Mouse (Mus musculus) limb, embryonic 13.5 days (tissue): ENCODE results near the gene Ryr3. TPM values are rescaled to one million over a fixed set of nuclear protein-coding genes. Genes with fewer than 3 reads are reported as not detected.

Experiments
- ATAC-seq: fragments of 200-750 bp; cut with Nextera tagmentation; 2 replicates; pipeline ENCODE4 v1.8.0; 2017; ENCODE audit warnings: low read depth, moderate number of reproducible peaks, moderate TSS enrichment; ENCODE audit not compliant: low FRiP score
- H3K27ac ChIP-seq: fragments of 300-500 bp; sonication (generic); 2 replicates; pipeline ENCODE4 v1.5.1; 2015; ENCODE audit warnings: inconsistent platforms, mild to moderate bottlenecking, moderate library complexity
- H3K27me3 ChIP-seq: fragments of 300-500 bp; sonication (generic); 2 replicates; pipeline ENCODE4 v1.6.1; 2015; ENCODE audit warnings: mild to moderate bottlenecking, inconsistent platforms
- H3K36me3 ChIP-seq: fragments of 300-500 bp; sonication (generic); 2 replicates; pipeline ENCODE4 v1.6.1; 2015; ENCODE audit warnings: inconsistent platforms, mild to moderate bottlenecking, moderate library complexity
- H3K4me1 ChIP-seq: fragments of 300-500 bp; sonication (generic); 2 replicates; pipeline ENCODE4 v1.6.1; 2015; ENCODE audit warnings: inconsistent platforms
- H3K4me2 ChIP-seq: fragments of 300-500 bp; sonication (generic); replicated peaks from 2 replicates; pipeline ENCODE4 v1.6.1; 2015; ENCODE audit warnings: inconsistent platforms, mild to moderate bottlenecking, moderate library complexity
- H3K4me3 ChIP-seq: fragments of 300-500 bp; sonication (generic); 2 replicates; pipeline ENCODE4 v1.5.1; 2015; ENCODE audit warnings: moderate library complexity, mild to moderate bottlenecking, inconsistent platforms
- H3K9ac ChIP-seq: fragments of 300-500 bp; sonication (generic); 2 replicates; pipeline ENCODE4 v1.6.1; 2015; ENCODE audit warnings: mild to moderate bottlenecking, inconsistent platforms
- H3K9me3 ChIP-seq: fragments of 300-500 bp; sonication (generic); 2 replicates; pipeline ENCODE4 v1.6.1; 2016; ENCODE audit warnings: inconsistent platforms
- WGBS: fragments of 180-500 bp; shearing (Covaris S2); methylation state at CpG from one replicate; pipeline ENCODE4 v1.1.7; 2015; 5-methylcytosine and 5-hydroxymethylcytosine counted together
- polyA plus RNA-seq: library from polyadenylated mRNA; unstranded; fragments of >200 nt; fragmentation: Nextera tagmentation; extraction: Ambion mirVana; gene quantifications from 2 replicates; pipeline ENCODE4 v1.2.1, GENCODE M21; 2015

The Ryr3 gene
- 0.91 and 0.98 TPM in 2 replicates for polyA plus RNA-seq

DNA sequence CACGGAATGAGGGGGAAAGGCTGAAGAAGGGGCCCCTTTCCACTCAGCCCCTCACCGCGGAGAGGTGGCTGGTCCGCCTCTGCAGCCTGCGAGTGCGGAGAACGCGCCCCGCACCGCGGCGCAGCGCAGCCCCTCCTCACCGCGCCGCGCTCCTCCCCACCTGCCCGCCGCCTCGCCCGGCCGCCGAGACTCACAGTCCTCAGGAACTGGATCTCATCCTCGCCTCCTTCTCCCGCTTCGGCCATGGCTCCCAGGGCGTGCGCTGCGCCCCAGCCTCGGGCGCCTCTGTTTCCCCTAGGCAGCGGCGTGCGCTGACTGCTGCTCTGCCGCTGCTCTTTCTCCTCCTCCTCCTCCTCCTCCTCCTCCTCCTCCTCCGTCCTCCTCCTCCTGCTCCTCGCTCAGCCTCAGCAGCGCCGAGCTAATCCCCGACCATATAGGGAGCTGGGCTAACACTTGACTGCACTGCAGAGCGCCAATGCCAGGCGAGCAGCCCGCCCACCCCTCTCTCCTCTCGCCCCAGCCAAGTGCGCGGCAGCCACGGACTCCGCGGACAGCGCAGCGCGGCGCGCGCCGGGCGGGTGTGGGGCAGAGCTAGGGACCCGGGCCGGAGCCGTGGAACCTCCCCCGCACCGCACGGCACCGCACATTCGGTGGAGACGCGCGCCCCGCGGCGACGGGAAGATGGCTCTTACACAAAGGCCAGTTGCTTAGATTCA, at the start of gene Ryr3:
Ryr3 (minus strand) TSS at position 351 of the 716 bp plus-strand sequence.
- Histone ChIP-seq H3K4me3 (peak within 1 kb of the TSS; percentile 59), H3K4me2 (peak within 1 kb of the TSS; percentile 91), H3K27ac (no peak within 1 kb of the TSS), H3K36me3 (no peaks in the 10 kb centered on the region), H3K9me3 (no peaks in the 10 kb centered on the region), H3K9ac (peak within 1 kb of the TSS; percentile 57; the same call in 1 of the 2 replicates), H3K27me3 (peaks cover 69% of the 10 kb centered on the region), H3K4me1 (peaks cover 8% of the 10 kb centered on the region)
- ATAC-seq = peak; percentile 89
- WGBS = under 1% methylated on average over 65 of the region's 72 CpGs

DNA sequence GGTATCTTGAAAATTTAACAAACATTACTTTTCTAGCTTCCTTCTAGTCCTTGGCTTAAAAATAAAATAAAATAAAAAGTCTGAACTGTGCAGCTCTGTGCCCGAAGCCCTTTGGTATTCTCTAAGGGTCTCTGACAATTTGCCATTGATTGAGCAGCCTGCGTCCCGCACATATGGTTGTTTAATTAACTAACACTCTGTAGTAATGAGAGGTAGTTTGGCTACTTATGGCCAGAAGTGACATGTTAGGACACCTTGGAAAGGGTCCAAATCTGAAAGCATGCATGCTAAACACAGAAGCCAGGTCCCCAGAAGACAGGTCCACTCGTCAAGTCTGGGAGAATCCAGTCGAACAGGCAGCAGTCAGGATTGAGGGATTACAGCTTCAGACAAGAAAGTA, 22.0 kb upstream of the Ryr3 start:
- Histone ChIP-seq H3K4me2 (no peak overlapping the region), H3K27me3 (peaks cover 7% of the 10 kb centered on the region; the same call in 1 of the 2 replicates), H3K4me1 (no peaks in the 10 kb centered on the region; the same call in 1 of the 2 replicates), H3K9me3 (no peaks in the 10 kb centered on the region), H3K27ac (no peak overlapping the region), H3K4me3 (no peak overlapping the region), H3K36me3 (no peaks in the 10 kb centered on the region), H3K9ac (no peak overlapping the region)
- WGBS = 37% methylated on average over 5 of the region's 5 CpGs
- no peak for ATAC-seq

DNA sequence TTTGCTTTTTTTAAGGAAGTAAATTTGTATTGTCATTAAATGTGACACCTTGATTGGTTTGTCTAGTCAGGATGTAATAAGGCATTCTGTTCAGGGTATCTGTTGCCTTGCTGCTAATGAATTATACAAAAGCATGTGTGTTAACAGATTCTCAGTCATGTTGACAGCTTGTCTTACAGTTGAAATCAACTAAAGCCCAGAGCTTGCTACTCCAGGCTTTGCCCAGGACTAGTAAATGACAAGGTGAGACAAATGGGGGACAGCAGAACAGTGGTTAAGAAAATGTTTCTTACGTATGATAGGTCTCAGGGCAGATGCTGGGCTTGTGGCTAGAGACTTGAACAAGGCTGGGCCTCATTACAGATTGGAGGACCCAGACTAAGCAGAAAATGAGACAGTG, 20.1 kb upstream of the Ryr3 start:
- H3K9ac ChIP-seq = no peak overlapping the region
- no peak for ATAC-seq
- no peak overlapping the region for H3K4me3 ChIP-seq

DNA sequence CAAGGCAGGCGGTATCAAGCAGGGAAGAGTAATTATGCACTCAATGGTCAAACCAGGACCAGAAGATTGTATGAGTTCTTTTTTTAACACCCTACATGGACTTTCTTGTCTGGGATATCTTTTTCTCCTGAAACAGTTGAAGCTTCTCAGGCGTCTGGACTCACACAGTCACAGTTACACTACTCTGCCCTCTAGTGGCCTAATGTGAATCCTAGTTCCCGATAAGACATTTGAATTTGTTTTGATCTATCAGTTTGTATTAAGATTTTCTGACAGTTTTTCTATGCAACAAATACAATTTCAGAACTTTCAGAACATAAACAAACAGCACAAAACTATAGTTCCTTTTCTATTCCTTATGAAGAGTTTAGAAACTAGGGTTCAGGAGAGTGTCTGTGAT, 17.7 kb upstream of the Ryr3 start:
- H3K4me2 ChIP-seq = no peak overlapping the region
- no peak overlapping the region for H3K27ac ChIP-seq
- H3K4me3 ChIP-seq = no peak overlapping the region
- no peak for ATAC-seq
- H3K9me3 ChIP-seq = no peaks in the 10 kb centered on the region
- no peaks in the 10 kb centered on the region for H3K36me3 ChIP-seq
- WGBS = 17% methylated on average over 3 of the region's 3 CpGs
- H3K4me1 ChIP-seq = no peaks in the 10 kb centered on the region
- H3K27me3 ChIP-seq = peaks cover 23% of the 10 kb centered on the region; the same call in 1 of the 2 replicates
- H3K9ac ChIP-seq = no peak overlapping the region

More for the DNA sequence above, 20.1 kb upstream of the Ryr3 start:
- WGBS = 67% methylated on average over 1 of the region's 1 CpGs
- Histone ChIP-seq H3K27ac (no peak overlapping the region), H3K4me1 (no peaks in the 10 kb centered on the region; the same call in 1 of the 2 replicates), H3K36me3 (no peaks in the 10 kb centered on the region), H3K27me3 (peaks cover 17% of the 10 kb centered on the region; the same call in 1 of the 2 replicates), H3K9me3 (no peaks in the 10 kb centered on the region), H3K4me2 (no peak overlapping the region)

DNA sequence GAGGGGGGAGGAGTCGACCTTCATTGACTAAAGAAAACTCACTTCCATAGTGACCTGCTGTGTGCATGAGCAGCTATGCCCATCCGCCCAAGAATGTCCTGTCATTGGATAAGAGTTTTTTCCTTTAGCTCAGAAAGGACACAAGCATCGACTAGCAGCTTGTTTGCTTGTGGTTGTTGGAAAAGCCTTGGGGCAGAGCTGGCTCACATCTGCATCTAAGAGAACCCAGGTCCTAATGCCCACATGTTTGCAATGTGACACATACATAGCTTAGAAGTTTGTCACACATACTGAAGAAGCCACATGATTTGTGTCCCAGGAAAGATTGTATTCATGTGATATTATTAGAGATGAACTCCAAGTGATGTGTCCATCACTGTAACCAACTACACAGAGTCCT, 16.5 kb upstream of the Ryr3 start:
- Histone ChIP-seq H3K36me3 (no peaks in the 10 kb centered on the region), H3K4me3 (no peak overlapping the region), H3K4me2 (no peak overlapping the region), H3K27ac (no peak overlapping the region), H3K9ac (no peak overlapping the region), H3K9me3 (no peaks in the 10 kb centered on the region), H3K4me1 (no peaks in the 10 kb centered on the region), H3K27me3 (peaks cover 23% of the 10 kb centered on the region; the same call in 1 of the 2 replicates)
- ATAC-seq = no peak
- 60% methylated on average over 3 of the region's 3 CpGs for WGBS

DNA sequence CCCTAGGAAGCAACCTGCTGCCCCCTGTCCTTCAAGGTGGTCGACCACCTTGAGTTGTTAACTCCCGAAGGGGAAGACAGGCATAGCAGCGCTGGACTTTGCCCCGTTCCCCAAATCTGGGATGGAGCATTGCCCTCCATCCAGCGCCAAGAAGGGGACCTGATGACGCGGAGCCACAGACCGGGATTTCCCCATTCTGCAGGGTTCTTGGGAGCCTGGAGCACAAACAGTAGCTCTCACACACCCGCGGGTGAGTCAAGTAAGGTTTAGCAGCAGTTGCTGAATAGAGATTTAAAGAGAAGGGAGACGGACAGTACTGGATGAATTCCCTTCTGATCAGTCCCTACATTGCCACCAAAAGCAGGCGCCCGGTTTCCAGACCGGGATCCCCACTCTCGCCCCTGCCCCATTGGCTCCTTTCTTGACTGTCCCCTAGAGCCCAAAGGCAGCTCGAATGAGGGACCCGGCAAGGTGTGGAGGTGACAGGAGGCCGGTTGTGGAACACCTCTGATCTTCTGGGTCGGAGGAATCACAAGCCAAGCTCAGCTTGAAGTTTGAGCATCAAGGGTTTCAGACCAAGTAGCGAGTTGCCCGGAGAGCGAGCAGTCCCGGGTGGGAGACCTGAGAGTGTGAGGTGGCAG, 671 bp downstream of the Ryr3 start:
- H3K9ac ChIP-seq = peak overlapping the region; percentile 43; the same call in 1 of the 2 replicates
- H3K36me3 ChIP-seq = no peaks in the 10 kb centered on the region
- H3K27me3 ChIP-seq = peaks cover 74% of the 10 kb centered on the region
- no peaks in the 10 kb centered on the region for H3K9me3 ChIP-seq
- peak overlapping the region; percentile 59 for H3K4me3 ChIP-seq
- 5% methylated on average over 23 of the region's 23 CpGs for WGBS
- peak overlapping the region; percentile 91 for H3K4me2 ChIP-seq
- no peak overlapping the region for H3K27ac ChIP-seq
- peaks cover 8% of the 10 kb centered on the region for H3K4me1 ChIP-seq
- no peak for ATAC-seq

DNA sequence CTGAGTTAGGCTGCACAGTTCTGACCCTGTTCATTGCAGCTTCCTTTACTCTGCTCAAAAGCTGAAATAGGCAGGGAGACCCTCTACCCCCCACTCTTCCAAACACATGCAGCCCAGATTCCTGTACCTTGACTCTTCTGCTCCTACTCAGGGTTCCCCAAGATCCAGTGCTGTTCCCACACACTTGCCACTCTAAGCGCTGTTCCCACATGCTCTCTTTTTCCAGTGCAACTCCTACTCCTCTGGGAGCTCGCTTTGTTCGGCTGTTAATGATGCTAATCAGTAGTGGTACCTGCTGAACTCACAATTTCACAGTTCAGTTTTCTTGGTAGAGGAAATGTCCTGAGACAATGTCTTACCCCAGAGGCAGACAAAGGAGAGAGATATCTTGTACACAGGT, 6.9 kb downstream of the Ryr3 start:
- Histone ChIP-seq H3K4me2 (no peak overlapping the region), H3K27me3 (peaks cover 44% of the 10 kb centered on the region), H3K9me3 (no peaks in the 10 kb centered on the region), H3K27ac (no peak overlapping the region), H3K4me1 (no peaks in the 10 kb centered on the region), H3K9ac (no peak overlapping the region), H3K36me3 (no peaks in the 10 kb centered on the region), H3K4me3 (no peak overlapping the region)
- 74% methylated on average over 3 of the region's 3 CpGs for WGBS
- no peak for ATAC-seq

DNA sequence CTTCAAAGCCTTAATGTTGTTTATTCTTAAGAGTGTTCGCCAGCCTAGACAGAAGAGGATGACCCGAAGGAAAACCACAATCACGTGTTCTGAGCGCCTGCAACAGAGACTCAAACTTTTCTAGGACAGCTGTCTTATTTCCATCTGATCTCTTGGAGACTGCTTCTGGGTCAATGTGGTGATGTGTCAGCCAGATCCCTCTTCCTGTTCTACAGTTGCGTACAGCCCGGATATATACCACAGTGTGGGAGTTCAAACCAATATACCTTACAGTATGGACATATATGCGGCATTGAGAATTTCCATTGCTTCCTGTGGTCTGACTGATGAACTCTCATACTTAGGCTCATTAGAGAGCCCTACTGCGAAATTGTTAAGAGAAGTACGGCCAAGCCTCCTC, 7.6 kb downstream of the Ryr3 start:
- no peak for ATAC-seq
- 89% methylated on average over 9 of the region's 9 CpGs for WGBS
- H3K4me2 ChIP-seq = no peak overlapping the region
- H3K9ac ChIP-seq = no peak overlapping the region
- H3K27ac ChIP-seq = no peak overlapping the region
- no peaks in the 10 kb centered on the region for H3K36me3 ChIP-seq
- no peak overlapping the region for H3K4me3 ChIP-seq
- H3K9me3 ChIP-seq = no peaks in the 10 kb centered on the region
- no peaks in the 10 kb centered on the region for H3K4me1 ChIP-seq
- H3K27me3 ChIP-seq = peaks cover 36% of the 10 kb centered on the region

DNA sequence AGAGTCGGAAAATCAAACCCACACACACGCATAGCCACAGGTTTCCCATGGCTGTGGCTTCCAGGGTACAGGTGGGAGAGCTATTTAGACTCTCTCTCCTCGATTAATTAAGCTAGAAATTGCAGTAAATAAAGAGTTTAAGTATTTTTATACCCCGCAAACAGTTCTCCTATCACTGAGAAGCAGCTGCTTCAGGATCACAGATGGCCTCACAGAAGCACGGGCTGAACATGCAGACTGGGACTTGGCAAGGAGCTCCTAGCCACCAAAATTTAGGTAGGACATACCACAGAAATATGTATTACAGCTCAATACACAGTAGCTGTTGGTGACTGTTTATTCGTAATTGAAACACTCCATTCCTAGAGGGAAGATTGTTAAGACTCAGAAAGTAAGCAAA, 14.0 kb downstream of the Ryr3 start:
- ATAC-seq = no peak
- Histone ChIP-seq H3K36me3 (no peaks in the 10 kb centered on the region), H3K4me3 (no peak overlapping the region)

DNA sequence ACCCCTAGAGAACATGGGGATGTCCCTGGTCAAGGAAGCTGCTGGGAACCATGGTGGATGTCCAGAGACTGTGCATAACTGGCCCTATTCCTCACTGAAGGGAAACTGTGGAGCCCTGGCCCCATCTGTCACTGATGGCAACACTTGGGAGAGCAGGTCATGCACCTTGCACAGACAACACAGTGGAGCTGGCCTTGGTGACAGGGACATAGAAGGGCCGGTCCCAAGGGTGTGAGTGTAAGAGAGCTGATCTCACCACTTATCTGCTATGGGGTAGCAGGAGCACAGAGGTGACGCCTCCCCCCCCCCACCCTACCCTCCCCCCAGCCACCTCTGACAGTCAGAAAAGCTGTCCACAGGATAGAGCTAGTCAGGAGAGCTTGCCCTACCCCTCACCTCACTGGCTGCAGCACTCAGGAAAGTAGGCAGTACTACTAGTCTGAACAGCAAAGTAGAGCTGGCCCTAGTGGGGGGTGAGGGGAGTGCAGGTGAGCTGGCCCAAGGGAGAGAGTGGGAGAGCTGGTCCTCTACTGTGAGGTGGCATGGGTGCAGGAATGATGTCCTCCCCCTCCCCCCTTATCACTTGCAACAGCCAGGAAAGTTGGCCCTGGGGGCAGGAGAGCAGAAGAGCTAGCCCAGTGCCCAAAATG, 17.7 kb downstream of the Ryr3 start:
- Histone ChIP-seq H3K4me1 (no peaks in the 10 kb centered on the region), H3K27ac (no peak overlapping the region), H3K27me3 (no peaks in the 10 kb centered on the region), H3K4me2 (no peak overlapping the region), H3K36me3 (no peaks in the 10 kb centered on the region), H3K4me3 (no peak overlapping the region), H3K9me3 (no peaks in the 10 kb centered on the region), H3K9ac (no peak overlapping the region)
- ATAC-seq = peak; percentile 32
- 87% methylated on average over 2 of the region's 2 CpGs for WGBS

More for the DNA sequence above, 14.0 kb downstream of the Ryr3 start:
- no peak overlapping the region for H3K27ac ChIP-seq
- WGBS = 72% methylated on average over 6 of the region's 6 CpGs
- no peaks in the 10 kb centered on the region for H3K27me3 ChIP-seq
- H3K9me3 ChIP-seq = no peaks in the 10 kb centered on the region
- H3K9ac ChIP-seq = no peak overlapping the region
- no peak overlapping the region for H3K4me2 ChIP-seq
- H3K4me1 ChIP-seq = no peaks in the 10 kb centered on the region

DNA sequence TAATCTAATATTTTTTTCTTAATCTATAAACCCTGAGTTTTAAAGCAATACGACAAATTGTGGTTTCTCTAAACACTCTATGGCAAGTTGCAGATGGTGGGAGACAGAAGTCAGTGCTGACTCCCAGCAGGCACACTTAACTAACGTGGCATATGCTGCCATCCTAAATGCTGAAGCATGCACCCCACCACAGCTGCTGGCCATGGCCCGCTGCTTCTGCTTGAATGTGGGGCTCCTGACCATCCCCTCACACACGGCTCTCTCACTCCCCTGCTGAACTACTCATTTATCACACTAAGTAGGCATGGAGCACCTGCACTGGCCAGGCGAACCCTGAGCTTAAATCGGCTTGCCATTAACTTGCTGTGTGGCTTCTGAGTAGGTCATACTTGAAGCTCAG, 29.7 kb downstream of the Ryr3 start:
- H3K4me1 ChIP-seq = no peaks in the 10 kb centered on the region
- no peak overlapping the region for H3K4me2 ChIP-seq
- no peaks in the 10 kb centered on the region for H3K27me3 ChIP-seq
- 71% methylated on average over 6 of the region's 6 CpGs for WGBS
- ATAC-seq = no peak
- H3K4me3 ChIP-seq = no peak overlapping the region
- H3K9me3 ChIP-seq = no peaks in the 10 kb centered on the region
- no peak overlapping the region for H3K9ac ChIP-seq
- H3K36me3 ChIP-seq = no peaks in the 10 kb centered on the region
- no peak overlapping the region for H3K27ac ChIP-seq

DNA sequence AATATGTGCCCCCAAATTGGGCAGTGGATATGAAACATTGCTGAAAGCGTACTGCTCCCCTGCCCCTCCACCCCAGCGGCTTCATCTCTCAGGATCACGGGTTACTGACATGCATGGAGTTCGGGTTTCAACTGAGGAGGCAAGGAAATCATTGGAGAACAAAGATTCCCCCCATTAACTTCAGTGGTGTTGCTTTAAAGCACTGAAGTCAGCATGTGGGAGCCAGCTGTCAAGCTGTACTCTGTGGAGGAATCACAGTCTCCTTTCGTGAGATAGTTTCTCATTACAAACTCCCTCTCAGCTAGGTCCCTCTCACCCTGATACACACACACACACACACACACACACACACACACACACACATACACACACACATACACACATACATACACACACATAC, 35.2 kb downstream of the Ryr3 start:
- Histone ChIP-seq H3K27ac (no peak overlapping the region), H3K27me3 (no peaks in the 10 kb centered on the region), H3K9ac (no peak overlapping the region), H3K9me3 (no peaks in the 10 kb centered on the region), H3K4me3 (no peak overlapping the region), H3K4me1 (no peaks in the 10 kb centered on the region), H3K36me3 (no peaks in the 10 kb centered on the region), H3K4me2 (no peak overlapping the region)
- ATAC-seq = peak; percentile 48; the same call in 1 of the 2 replicates
- 14% methylated on average over 5 of the region's 5 CpGs for WGBS
